Mouse (Mus musculus): ENCODE results near the gene Zc3h12c. TPM values are rescaled to one million over a fixed set of nuclear protein-coding genes. Genes with fewer than 3 reads are reported as not detected.

Zc3h12c gene
- polyA plus RNA-seq, 1 experiment from 2014 or later, result 0.48 TPM

GRCm38 (mm10) chr9:52186296-52186941 is 18.0 kb upstream of the Zc3h12c start:
- Histone ChIP-seq H3K4me1 (replicated peaks) (no peaks in the 10 kb centered on the region), H3K9ac (no peak overlapping the region), H3K4me2 (no peak overlapping the region), H3K27ac (replicated peaks) (no peak overlapping the region), H3K4me3 (replicated peaks) (no peak overlapping the region), H3K9me3 (replicated peaks) (no peaks in the 10 kb centered on the region), H3K36me3 (replicated peaks) (no peaks in the 10 kb centered on the region), H3K27me3 (no peaks in the 10 kb centered on the region)
- 49% methylated on average over 3 of the region's 3 CpGs for WGBS (ENCODE audit: insufficient replicate concordance)
- no peak for ATAC-seq (ENCODE audit: insufficient read depth)

- no peak overlapping the region for H3K4me3 ChIP-seq (replicated peaks)
- H3K9me3 ChIP-seq (replicated peaks), result no peaks in the 10 kb centered on the region
- H3K4me1 ChIP-seq (replicated peaks), result no peaks in the 10 kb centered on the region
- no peaks in the 10 kb centered on the region for H3K36me3 ChIP-seq (replicated peaks)
- WGBS (ENCODE audit: insufficient replicate concordance), result 39% methylated on average over 2 of the region's 2 CpGs
- H3K27ac ChIP-seq (replicated peaks), result no peak overlapping the region
- H3K27me3 ChIP-seq, result no peaks in the 10 kb centered on the region
- H3K9ac ChIP-seq, result no peak overlapping the region
- no peak for ATAC-seq (ENCODE audit: insufficient read depth)
- H3K4me2 ChIP-seq, result no peak overlapping the region
Measured at GRCm38 (mm10) chr9:52181419-52181818, 13.0 kb upstream of the Zc3h12c start.

GRCm38 (mm10) chr9:52180851-52181250 is 12.5 kb upstream of the Zc3h12c start:
- no peaks in the 10 kb centered on the region for H3K9me3 ChIP-seq (replicated peaks)
- H3K36me3 ChIP-seq (replicated peaks), result no peaks in the 10 kb centered on the region
- no peaks in the 10 kb centered on the region for H3K27me3 ChIP-seq
- no peak overlapping the region for H3K4me2 ChIP-seq
- H3K4me3 ChIP-seq (replicated peaks), result no peak overlapping the region
- no peak overlapping the region for H3K9ac ChIP-seq
- H3K4me1 ChIP-seq (replicated peaks), result peaks cover 5% of the 10 kb centered on the region
- H3K27ac ChIP-seq (replicated peaks), result no peak overlapping the region
- WGBS (ENCODE audit: insufficient replicate concordance), result 68% methylated on average over 6 of the region's 6 CpGs
- ATAC-seq (ENCODE audit: insufficient read depth), result no peak

GRCm38 (mm10) chr9:52175257-52175859 is 7.0 kb upstream of the Zc3h12c start:
- Histone ChIP-seq H3K36me3 (replicated peaks) (no peaks in the 10 kb centered on the region), H3K4me2 (peak overlapping the region; percentile 44), H3K9me3 (replicated peaks) (no peaks in the 10 kb centered on the region), H3K4me3 (replicated peaks) (no peak overlapping the region), H3K27me3 (peaks cover 25% of the 10 kb centered on the region), H3K4me1 (replicated peaks) (peaks cover 31% of the 10 kb centered on the region), H3K27ac (replicated peaks) (0 out of 2 replicates have a peak overlapping the region, but pooled peaks have one; percentile 51), H3K9ac (no peak overlapping the region)
- peak; percentile 83 for ATAC-seq (ENCODE audit: insufficient read depth)
- WGBS (ENCODE audit: insufficient replicate concordance), result 26% methylated on average over 4 of the region's 4 CpGs

DNA sequence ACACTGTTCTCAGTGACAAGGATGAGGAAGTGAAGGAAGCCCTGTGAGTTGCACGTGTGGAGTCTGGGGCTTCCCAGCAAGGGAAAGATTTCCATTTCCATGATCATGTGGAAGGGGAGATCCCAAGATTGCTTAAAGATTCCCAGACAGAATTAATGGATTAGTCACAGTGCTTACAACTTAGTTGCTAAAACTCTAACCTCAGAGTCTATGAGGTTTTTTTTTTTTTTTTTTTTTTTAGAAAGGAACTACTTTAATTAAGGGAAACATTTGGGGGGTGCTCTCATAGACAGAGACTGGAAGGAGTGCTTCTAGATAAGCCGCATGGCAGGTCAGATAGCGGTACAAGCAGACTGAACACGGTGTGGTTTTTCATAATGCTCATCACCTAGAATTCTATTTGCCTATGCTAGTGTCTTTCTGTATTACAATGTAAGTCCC is 6.3 kb upstream of the Zc3h12c start:
- 11% methylated on average over 4 of the region's 4 CpGs for WGBS (ENCODE audit: insufficient replicate concordance)
- H3K4me2 ChIP-seq, result peak overlapping the region; percentile 44
- peaks cover 31% of the 10 kb centered on the region for H3K27me3 ChIP-seq
- no peak overlapping the region for H3K27ac ChIP-seq (replicated peaks)
- no peaks in the 10 kb centered on the region for H3K9me3 ChIP-seq (replicated peaks)
- no peak overlapping the region for H3K9ac ChIP-seq
- H3K36me3 ChIP-seq (replicated peaks), result no peaks in the 10 kb centered on the region
- no peak overlapping the region for H3K4me3 ChIP-seq (replicated peaks)
- peak; percentile 72 for ATAC-seq (ENCODE audit: insufficient read depth)
- H3K4me1 ChIP-seq (replicated peaks), result peaks cover 31% of the 10 kb centered on the region

DNA sequence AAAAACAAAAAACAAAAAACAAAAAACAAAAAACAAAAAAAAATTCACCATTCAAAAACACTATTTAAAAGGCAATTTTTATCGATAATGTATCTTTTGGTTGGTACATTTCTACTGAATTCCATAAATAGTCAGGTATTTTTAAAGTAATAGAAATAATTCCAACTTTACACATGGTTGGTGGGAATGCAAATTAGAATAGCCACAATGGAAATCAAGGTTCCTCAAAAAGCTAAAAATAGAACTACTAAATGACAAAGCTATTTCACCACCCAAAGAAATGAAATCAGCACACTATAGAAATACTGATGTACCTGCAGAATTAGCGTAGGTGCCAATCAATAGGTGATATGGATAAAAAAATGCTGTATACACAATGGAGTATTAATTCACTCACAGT is 5.6 kb upstream of the Zc3h12c start:
- Histone ChIP-seq H3K27ac (replicated peaks) (no peak overlapping the region), H3K9me3 (replicated peaks) (no peaks in the 10 kb centered on the region), H3K4me2 (no peak overlapping the region), H3K36me3 (replicated peaks) (no peaks in the 10 kb centered on the region), H3K27me3 (peaks cover 39% of the 10 kb centered on the region), H3K4me3 (replicated peaks) (no peak overlapping the region), H3K9ac (no peak overlapping the region), H3K4me1 (replicated peaks) (peaks cover 34% of the 10 kb centered on the region)
- WGBS (ENCODE audit: insufficient replicate concordance), result 69% methylated on average over 2 of the region's 2 CpGs
- no peak for ATAC-seq (ENCODE audit: insufficient read depth)

DNA sequence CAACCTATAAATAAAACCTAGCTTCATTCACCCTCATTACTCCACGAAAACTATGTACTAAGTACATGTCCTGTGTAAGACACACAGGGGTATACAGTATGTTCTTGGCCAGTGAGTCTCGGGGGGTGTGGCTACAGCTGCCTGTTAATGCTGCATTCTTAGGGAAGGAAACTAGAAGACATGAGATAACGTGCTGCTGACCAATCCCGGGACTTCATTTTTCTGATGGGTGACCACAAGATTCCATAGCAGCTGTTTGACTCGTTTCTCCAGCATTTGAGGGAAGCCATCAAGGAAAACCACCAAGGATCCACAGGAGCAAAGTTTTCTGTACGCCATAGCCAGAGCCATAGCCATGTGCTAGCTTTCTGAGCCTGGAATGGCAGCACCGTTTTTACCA is 4.2 kb upstream of the Zc3h12c start:
- no peak overlapping the region for H3K27ac ChIP-seq (replicated peaks)
- no peaks in the 10 kb centered on the region for H3K36me3 ChIP-seq (replicated peaks)
- H3K27me3 ChIP-seq, result peaks cover 53% of the 10 kb centered on the region
- ATAC-seq (ENCODE audit: insufficient read depth), result no peak
- WGBS (ENCODE audit: insufficient replicate concordance), result 13% methylated on average over 7 of the region's 7 CpGs
- H3K9me3 ChIP-seq (replicated peaks), result no peaks in the 10 kb centered on the region
- H3K4me3 ChIP-seq (replicated peaks), result 0 out of 2 replicates have a peak overlapping the region, but pooled peaks have one; percentile 22
- peaks cover 37% of the 10 kb centered on the region for H3K4me1 ChIP-seq (replicated peaks)
- peak overlapping the region; percentile 36 for H3K4me2 ChIP-seq
- H3K9ac ChIP-seq, result no peak overlapping the region

DNA sequence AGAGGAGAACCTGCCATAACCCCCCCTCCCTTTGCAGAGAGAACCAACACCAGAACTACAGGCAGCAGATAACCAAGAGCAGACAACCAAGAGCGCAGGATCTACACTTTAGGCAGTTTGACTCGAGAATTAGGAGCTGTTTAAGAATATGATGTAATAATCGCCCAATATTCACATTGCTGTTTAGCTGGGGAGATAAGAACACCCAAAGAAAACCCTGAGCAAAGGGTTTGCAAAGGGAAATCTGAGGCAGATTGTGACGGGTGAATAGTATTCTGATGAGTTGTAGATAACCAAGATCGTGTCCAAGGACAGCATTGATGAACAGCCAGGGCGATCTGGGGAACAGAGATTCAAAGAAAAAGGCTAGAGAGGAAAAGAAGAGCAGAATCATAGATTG is 2.3 kb upstream of the Zc3h12c start:
- no peaks in the 10 kb centered on the region for H3K36me3 ChIP-seq (replicated peaks)
- H3K4me2 ChIP-seq, result no peak overlapping the region
- WGBS (ENCODE audit: insufficient replicate concordance), result 39% methylated on average over 6 of the region's 6 CpGs
- no peak for ATAC-seq (ENCODE audit: insufficient read depth)
- peaks cover 31% of the 10 kb centered on the region for H3K4me1 ChIP-seq (replicated peaks)
- peaks cover 65% of the 10 kb centered on the region for H3K27me3 ChIP-seq
- H3K27ac ChIP-seq (replicated peaks), result no peak overlapping the region
- H3K9ac ChIP-seq, result no peak overlapping the region
- no peak overlapping the region for H3K4me3 ChIP-seq (replicated peaks)
- H3K9me3 ChIP-seq (replicated peaks), result no peaks in the 10 kb centered on the region

GRCm38 (mm10) chr9:52170131-52170530 is 1.8 kb upstream of the Zc3h12c start:
- ATAC-seq (ENCODE audit: insufficient read depth), result no peak

DNA sequence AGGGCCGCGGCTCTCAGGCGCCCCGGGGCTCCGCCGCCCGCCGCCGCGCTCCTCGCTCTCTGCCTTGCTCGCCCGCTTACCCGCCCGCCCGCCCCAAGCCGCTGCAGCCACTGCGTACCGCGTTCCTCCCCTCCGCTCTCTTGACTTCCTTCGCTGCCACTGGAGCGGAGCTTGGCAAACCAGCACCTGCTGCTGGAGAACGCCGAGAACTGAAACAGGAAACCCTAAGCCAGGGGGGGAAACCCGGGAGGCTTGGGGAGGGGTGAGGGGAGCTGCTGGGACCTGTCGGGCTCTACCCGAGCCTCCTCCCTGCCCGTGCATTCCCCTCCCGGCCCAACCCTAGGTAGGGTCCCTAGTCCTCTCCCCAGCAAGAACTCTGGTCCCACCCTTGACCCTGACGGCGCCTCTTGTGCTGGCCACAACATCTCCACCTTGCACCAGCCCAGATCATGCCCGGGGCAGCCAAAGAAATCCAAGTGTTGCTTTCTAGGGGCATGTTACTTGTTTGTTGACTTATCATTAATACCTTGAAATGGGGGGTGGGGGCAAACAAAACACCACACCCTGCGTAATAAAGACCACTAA is 406 bp upstream of the Zc3h12c start:
- H3K4me1 ChIP-seq (replicated peaks), result peaks cover 16% of the 10 kb centered on the region
- WGBS (ENCODE audit: insufficient replicate concordance), result 2% methylated on average over 34 of the region's 34 CpGs

More at GRCm38 (mm10) chr9:52170131-52170530, 1.8 kb upstream of the Zc3h12c start:
- no peak overlapping the region for H3K4me2 ChIP-seq
- no peak overlapping the region for H3K9ac ChIP-seq
- no peak overlapping the region for H3K27ac ChIP-seq (replicated peaks)
- peaks cover 25% of the 10 kb centered on the region for H3K4me1 ChIP-seq (replicated peaks)
- H3K36me3 ChIP-seq (replicated peaks), result no peaks in the 10 kb centered on the region
- no peak overlapping the region for H3K4me3 ChIP-seq (replicated peaks)
- WGBS (ENCODE audit: insufficient replicate concordance), result 57% methylated on average over 3 of the region's 3 CpGs
- no peaks in the 10 kb centered on the region for H3K9me3 ChIP-seq (replicated peaks)
- peaks cover 65% of the 10 kb centered on the region for H3K27me3 ChIP-seq

GRCm38 (mm10) chr9:52167506-52167862 is 888 bp downstream of the Zc3h12c start:
- 14% methylated on average over 8 of the region's 8 CpGs for WGBS (ENCODE audit: insufficient replicate concordance)
- H3K27me3 ChIP-seq, result peaks cover 60% of the 10 kb centered on the region
- H3K9ac ChIP-seq, result no peak overlapping the region; the same call in 1 of the 2 replicates
- H3K4me2 ChIP-seq, result peak overlapping the region; percentile 89
- H3K27ac ChIP-seq (replicated peaks), result no peak overlapping the region
- H3K36me3 ChIP-seq (replicated peaks), result no peaks in the 10 kb centered on the region
- no peaks in the 10 kb centered on the region for H3K9me3 ChIP-seq (replicated peaks)
- H3K4me3 ChIP-seq (replicated peaks), result peak overlapping the region; percentile 66
- no peak for ATAC-seq (ENCODE audit: insufficient read depth)
- H3K4me1 ChIP-seq (replicated peaks), result peaks cover 12% of the 10 kb centered on the region

More for the DNA sequence above, 406 bp upstream of the Zc3h12c start:
- Histone ChIP-seq H3K27ac (replicated peaks) (0 out of 2 replicates have a peak overlapping the region, but pooled peaks have one; percentile 24), H3K9me3 (replicated peaks) (no peaks in the 10 kb centered on the region), H3K4me3 (replicated peaks) (peak overlapping the region; percentile 66), H3K4me2 (peak overlapping the region; percentile 89), H3K36me3 (replicated peaks) (no peaks in the 10 kb centered on the region), H3K27me3 (peaks cover 65% of the 10 kb centered on the region), H3K9ac (peak overlapping the region; percentile 59)
- ATAC-seq (ENCODE audit: insufficient read depth), result no peak; the same call in 1 of the 2 replicates
